Mouse (Mus musculus) heart, adult 8-10 months (tissue): ENCODE results near the gene Wdhd1. TPM values are rescaled to one million over a fixed set of nuclear protein-coding genes. Genes with fewer than 3 reads are reported as not detected.

Source experiments
- total RNA-seq, 4 experiments: library from RNA; stranded (reverse); gene quantifications; 2 replicates each; pipeline ENCODE4 v1.2.4; 2022

The Wdhd1 gene
- total RNA-seq, 4 experiments from 2014 or later = 0.57 to 1.1 (median 0.78) TPM

Other genes starting within 250 kb of the Wdhd1 start
- gene Gch1, start 87.4 kb downstream of the Wdhd1 start, total RNA-seq = 1 to 10 TPM; 5.5 to 6.8 (median 6.4) TPM
- 10 to 100 TPM; 12.7 to 14.2 (median 13.5) TPM for gene Socs4, start 74 bp upstream of the Wdhd1 start, total RNA-seq
- 10 to 100 TPM; 21.8 to 35.6 (median 30.7) TPM for gene Mapk1ip1l, start 21.4 kb upstream of the Wdhd1 start, total RNA-seq
- 1 to 10 TPM; 4.0 to 6.1 (median 5.1) TPM for gene Lgals3, start 90.9 kb upstream of the Wdhd1 start, total RNA-seq
- gene Dlgap5, start 141.6 kb upstream of the Wdhd1 start, total RNA-seq = under 1 TPM in 3 of 4 experiments, not detected in 1; 0.60 to 0.75 (median 0.63) TPM
- 10 to 100 TPM in 3 of 4 experiments, 1 to 10 TPM in 1; 9.4 to 12.1 (median 11.6) TPM for gene Fbxo34, start 173.6 kb upstream of the Wdhd1 start, total RNA-seq